Mouse (Mus musculus) embryonic facial prominence, embryonic 12.5 days (tissue): ENCODE results near the gene Cntnap5a. TPM values are rescaled to one million over a fixed set of nuclear protein-coding genes. Genes with fewer than 3 reads are reported as not detected.
"Not testable (repeated sequence)": the region's sequence is repeated elsewhere in the genome, so short reads cannot be mapped to it uniquely, and the experiment has no call there.

Experiments used
- ATAC-seq: fragments of 200-750 bp; cut with Nextera tagmentation; 2 replicates; pipeline ENCODE4 v1.8.0; 2017; ENCODE audit not compliant: insufficient number of reproducible peaks, insufficient read depth, low FRiP score, low TSS enrichment
- H3K27ac ChIP-seq: fragments of 300-500 bp; sonication (generic); 2 replicates; pipeline ENCODE4 v1.5.1; 2016; ENCODE audit warnings: mild to moderate bottlenecking
- H3K27me3 ChIP-seq: fragments of 300-500 bp; sonication (generic); 2 replicates; pipeline ENCODE4 v1.6.1; 2016; ENCODE audit warnings: mild to moderate bottlenecking, moderate library complexity
- H3K36me3 ChIP-seq: fragments of 300-500 bp; sonication (generic); 2 replicates; pipeline ENCODE4 v1.6.1; 2016; ENCODE audit warnings: mild to moderate bottlenecking
- H3K4me1 ChIP-seq: fragments of 300-500 bp; sonication (generic); 2 replicates; pipeline ENCODE4 v1.6.1; 2016
- H3K4me2 ChIP-seq: fragments of 300-500 bp; sonication (generic); replicated peaks from 2 replicates; pipeline ENCODE4 v1.6.1; 2016; ENCODE audit warnings: mild to moderate bottlenecking, moderate library complexity
- H3K4me3 ChIP-seq: fragments of 300-500 bp; sonication (generic); 2 replicates; pipeline ENCODE4 v1.5.1; 2016; ENCODE audit warnings: mild to moderate bottlenecking
- H3K9ac ChIP-seq: fragments of 300-500 bp; sonication (generic); 2 replicates; pipeline ENCODE4 v1.6.1; 2016; ENCODE audit warnings: mild to moderate bottlenecking, moderate library complexity
- H3K9me3 ChIP-seq: fragments of 300-500 bp; sonication (generic); 2 replicates; pipeline ENCODE4 v1.6.1; 2016; ENCODE audit warnings: mild to moderate bottlenecking, moderate library complexity
- WGBS: fragments of 180-500 bp; shearing (Covaris S2); methylation state at CpG from one replicate; pipeline ENCODE4 v1.1.7; 2016; 5-methylcytosine and 5-hydroxymethylcytosine counted together
- polyA plus RNA-seq: library from polyadenylated mRNA; unstranded; fragments of >200 nt; fragmentation: Nextera tagmentation; extraction: Ambion mirVana; gene quantifications from 2 replicates; pipeline ENCODE4 v1.2.1, GENCODE M21; 2016

Cntnap5a gene
- polyA plus RNA-seq, 1 experiment from 2014 or later: 0.04 TPM

GRCm38 (mm10) chr1:116107724-116108058 is 423.1 kb downstream of the Cntnap5a start:
- no peak overlapping the region for H3K4me3 ChIP-seq
- no peak for ATAC-seq
- no peak overlapping the region for H3K27ac ChIP-seq
- no peaks in the 10 kb centered on the region for H3K9me3 ChIP-seq
- no peaks in the 10 kb centered on the region for H3K36me3 ChIP-seq
- no peaks in the 10 kb centered on the region for H3K4me1 ChIP-seq
- no peaks in the 10 kb centered on the region for H3K27me3 ChIP-seq
- no peak overlapping the region for H3K4me2 ChIP-seq
- no peak overlapping the region for H3K9ac ChIP-seq

DNA sequence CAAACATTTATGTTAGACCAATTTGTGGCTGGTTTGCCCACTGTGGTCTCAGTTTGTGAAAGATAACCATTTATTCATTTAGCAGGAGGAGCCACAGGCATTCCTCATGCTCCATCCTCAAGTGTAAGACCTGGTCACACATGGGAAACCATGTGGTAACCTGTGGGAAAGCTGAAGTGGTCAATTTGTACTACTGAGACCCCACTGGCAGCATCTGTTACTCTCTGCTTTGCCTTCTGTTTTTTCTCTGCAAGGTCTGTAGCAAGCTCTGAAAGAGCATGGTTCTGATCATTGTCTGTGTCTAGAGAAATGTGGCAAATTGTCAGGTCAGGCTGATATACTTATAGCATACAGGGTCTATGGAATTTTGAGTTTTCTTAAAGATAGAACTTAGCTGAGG is 423.8 kb downstream of the Cntnap5a start:
- Histone ChIP-seq H3K4me3 (no peak overlapping the region), H3K4me2 (no peak overlapping the region), H3K9ac (no peak overlapping the region), H3K4me1 (no peaks in the 10 kb centered on the region), H3K9me3 (no peaks in the 10 kb centered on the region), H3K36me3 (no peaks in the 10 kb centered on the region), H3K27ac (no peak overlapping the region), H3K27me3 (no peaks in the 10 kb centered on the region)
- no peak for ATAC-seq

DNA sequence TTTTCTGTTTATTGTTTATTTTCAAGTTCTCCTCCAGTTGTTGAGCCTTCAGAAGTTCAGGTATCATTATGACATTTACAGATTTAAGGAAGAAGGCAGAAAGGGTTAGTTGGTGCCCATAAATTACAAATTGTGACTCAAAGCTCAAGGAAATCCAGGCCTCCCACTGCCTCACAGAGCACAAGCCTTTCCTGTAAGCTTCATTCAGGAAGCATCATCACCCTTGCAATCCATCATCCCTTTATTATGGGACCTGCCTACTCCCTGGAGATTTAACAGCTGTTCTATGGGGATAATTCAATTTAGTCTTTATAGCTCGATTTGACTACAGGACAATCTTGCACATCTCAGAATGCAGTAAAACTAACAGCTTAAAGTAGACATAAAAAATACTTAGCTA is 441.2 kb downstream of the Cntnap5a start:
- Histone ChIP-seq H3K9me3 (no peaks in the 10 kb centered on the region), H3K36me3 (no peaks in the 10 kb centered on the region)
- no peak for ATAC-seq

GRCm38 (mm10) chr1:116127085-116127484 is 442.5 kb downstream of the Cntnap5a start:
- Histone ChIP-seq H3K4me3 (no peak overlapping the region), H3K9me3 (no peaks in the 10 kb centered on the region), H3K4me1 (no peaks in the 10 kb centered on the region), H3K4me2 (no peak overlapping the region), H3K9ac (no peak overlapping the region), H3K27ac (no peak overlapping the region), H3K36me3 (no peaks in the 10 kb centered on the region), H3K27me3 (no peaks in the 10 kb centered on the region)
- 81% methylated on average over 2 of the region's 2 CpGs for WGBS
- no peak for ATAC-seq

More for the DNA sequence above, 441.2 kb downstream of the Cntnap5a start:
- Histone ChIP-seq H3K4me3 (no peak overlapping the region), H3K27me3 (no peaks in the 10 kb centered on the region), H3K4me2 (no peak overlapping the region), H3K27ac (no peak overlapping the region), H3K4me1 (no peaks in the 10 kb centered on the region), H3K9ac (no peak overlapping the region)
- WGBS: 73% methylated on average over 1 of the region's 1 CpGs

GRCm38 (mm10) chr1:116128450-116129246 is 444.1 kb downstream of the Cntnap5a start:
- Histone ChIP-seq H3K27me3 (no peaks in the 10 kb centered on the region), H3K9me3 (no peaks in the 10 kb centered on the region), H3K4me3 (no peak overlapping the region), H3K27ac (no peak overlapping the region), H3K4me2 (no peak overlapping the region), H3K9ac (no peak overlapping the region), H3K36me3 (no peaks in the 10 kb centered on the region), H3K4me1 (no peaks in the 10 kb centered on the region)
- 56% methylated on average over 1 of the region's 1 CpGs for WGBS
- no peak for ATAC-seq

- H3K4me1 ChIP-seq: no peaks in the 10 kb centered on the region
- ATAC-seq: no peak
- H3K4me3 ChIP-seq: no peak overlapping the region
- no peaks in the 10 kb centered on the region for H3K27me3 ChIP-seq
- H3K4me2 ChIP-seq: no peak overlapping the region
- no peaks in the 10 kb centered on the region for H3K9me3 ChIP-seq
- H3K36me3 ChIP-seq: no peaks in the 10 kb centered on the region
- H3K27ac ChIP-seq: no peak overlapping the region
- no peak overlapping the region for H3K9ac ChIP-seq
Observed at GRCm38 (mm10) chr1:116132471-116132870, 447.9 kb downstream of the Cntnap5a start.

DNA sequence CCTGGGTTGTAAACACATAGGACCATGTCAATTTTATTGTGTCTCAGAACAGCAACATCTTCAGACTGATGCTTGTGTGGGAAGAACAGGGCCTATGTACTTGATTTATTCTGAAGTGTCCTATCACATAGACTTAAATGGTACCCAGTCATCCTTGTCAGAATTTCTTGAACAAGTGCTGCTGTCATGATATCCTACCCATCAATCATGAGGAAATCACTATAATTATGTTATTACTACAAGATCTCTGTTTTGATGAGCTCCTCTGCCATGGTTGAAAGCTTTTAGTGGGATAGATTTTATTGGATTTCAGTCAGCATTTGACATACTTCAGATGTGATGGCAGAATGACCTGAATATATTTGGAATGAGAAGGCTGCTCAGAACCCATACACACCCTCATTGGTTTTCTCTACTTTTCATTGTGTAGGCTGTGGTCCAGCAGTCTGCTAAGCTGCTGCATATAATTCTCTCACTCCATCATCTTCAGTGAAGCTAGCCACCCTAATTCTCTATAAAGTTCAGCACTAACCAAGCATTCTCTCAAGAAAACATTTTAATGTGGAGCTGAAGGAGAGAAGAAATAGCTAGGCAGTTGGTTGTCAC is 465.3 kb downstream of the Cntnap5a start:
- H3K9me3 ChIP-seq: no peaks in the 10 kb centered on the region
- no peak overlapping the region for H3K4me2 ChIP-seq
- no peak overlapping the region for H3K4me3 ChIP-seq
- no peaks in the 10 kb centered on the region for H3K36me3 ChIP-seq
- H3K27me3 ChIP-seq: no peaks in the 10 kb centered on the region
- H3K27ac ChIP-seq: no peak overlapping the region
- H3K9ac ChIP-seq: no peak overlapping the region
- no peak for ATAC-seq
- no peaks in the 10 kb centered on the region for H3K4me1 ChIP-seq

DNA sequence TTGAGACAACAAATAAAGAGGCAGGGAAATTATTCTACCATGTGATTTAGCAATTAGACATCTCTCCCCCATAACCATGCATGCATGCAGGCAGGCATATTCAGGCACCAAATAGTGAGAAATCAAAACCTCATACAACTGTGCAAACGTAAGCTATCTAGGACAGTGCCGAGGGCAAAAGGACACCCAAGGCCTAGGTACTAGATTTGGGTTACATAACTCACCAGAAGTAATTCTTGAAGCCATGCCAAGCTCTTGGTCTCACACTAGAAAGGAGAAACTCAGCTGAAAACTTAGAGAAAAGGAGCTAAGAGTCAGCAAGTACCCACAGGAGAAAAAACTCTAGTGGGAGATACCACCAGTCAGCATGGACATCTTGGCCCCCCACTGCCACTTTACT is 499.9 kb downstream of the Cntnap5a start:
- ATAC-seq: no peak
- no peaks in the 10 kb centered on the region for H3K4me1 ChIP-seq
- 85% methylated on average over 2 of the region's 2 CpGs for WGBS
- H3K27me3 ChIP-seq: no peaks in the 10 kb centered on the region
- no peak overlapping the region for H3K4me3 ChIP-seq
- no peak overlapping the region for H3K27ac ChIP-seq
- no peaks in the 10 kb centered on the region for H3K9me3 ChIP-seq
- H3K9ac ChIP-seq: no peak overlapping the region
- no peak overlapping the region for H3K4me2 ChIP-seq
- no peaks in the 10 kb centered on the region for H3K36me3 ChIP-seq

GRCm38 (mm10) chr1:116188142-116188541 is 503.6 kb downstream of the Cntnap5a start:
- ATAC-seq, H3K9me3 ChIP-seq, H3K27me3 ChIP-seq, H3K4me1 ChIP-seq, H3K36me3 ChIP-seq, H3K4me3 ChIP-seq, H3K4me2 ChIP-seq, H3K27ac ChIP-seq, H3K9ac ChIP-seq: not testable (repeated sequence)
- 67% methylated on average over 1 of the region's 1 CpGs for WGBS

DNA sequence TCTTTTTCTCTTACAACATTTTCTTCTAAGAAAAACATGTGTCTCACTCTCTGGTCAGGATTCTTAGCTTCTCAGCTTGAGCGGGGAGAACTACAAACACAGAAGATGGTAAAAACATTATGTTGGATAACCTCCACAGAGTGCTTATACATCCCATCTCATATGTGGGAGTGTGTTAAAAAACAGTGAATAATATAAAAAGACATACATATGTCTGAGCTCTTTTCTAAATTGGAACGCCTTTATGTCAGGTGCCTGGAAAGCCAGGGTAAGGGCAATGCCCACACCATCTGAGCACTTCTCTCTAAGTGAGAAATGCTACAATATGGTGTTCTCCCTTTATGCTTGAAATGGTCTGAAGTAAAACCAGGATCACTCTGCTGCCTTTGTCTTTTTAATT is 507.7 kb downstream of the Cntnap5a start:
- Histone ChIP-seq H3K4me2 (no peak overlapping the region), H3K27me3 (no peaks in the 10 kb centered on the region), H3K4me3 (no peak overlapping the region), H3K4me1 (no peaks in the 10 kb centered on the region), H3K36me3 (no peaks in the 10 kb centered on the region), H3K27ac (no peak overlapping the region), H3K9ac (no peak overlapping the region), H3K9me3 (no peaks in the 10 kb centered on the region)
- no peak for ATAC-seq
- 86% methylated on average over 2 of the region's 2 CpGs for WGBS

DNA sequence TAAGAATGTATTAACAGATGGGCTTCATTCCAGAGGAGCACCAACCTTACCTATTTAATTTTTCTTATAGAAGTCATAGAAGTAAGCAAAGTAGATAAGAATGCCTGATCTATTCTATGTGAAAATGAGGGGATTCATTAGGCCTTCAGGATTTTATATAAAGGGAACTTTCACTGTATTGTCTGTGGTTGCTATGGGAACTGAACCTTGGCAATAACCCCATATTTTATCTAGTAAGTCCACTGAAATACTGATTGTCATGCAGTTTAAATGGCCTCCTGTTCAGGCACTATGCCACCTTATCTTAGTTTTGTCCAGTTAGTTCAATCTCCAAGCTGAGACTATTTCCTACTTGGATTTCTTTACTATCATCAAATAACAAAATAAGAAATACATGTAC is 532.3 kb downstream of the Cntnap5a start:
- Histone ChIP-seq H3K27ac (no peak overlapping the region), H3K9ac (no peak overlapping the region), H3K4me3 (no peak overlapping the region), H3K9me3 (no peaks in the 10 kb centered on the region), H3K27me3 (no peaks in the 10 kb centered on the region), H3K4me1 (no peaks in the 10 kb centered on the region), H3K36me3 (no peaks in the 10 kb centered on the region), H3K4me2 (no peak overlapping the region)
- ATAC-seq: no peak

DNA sequence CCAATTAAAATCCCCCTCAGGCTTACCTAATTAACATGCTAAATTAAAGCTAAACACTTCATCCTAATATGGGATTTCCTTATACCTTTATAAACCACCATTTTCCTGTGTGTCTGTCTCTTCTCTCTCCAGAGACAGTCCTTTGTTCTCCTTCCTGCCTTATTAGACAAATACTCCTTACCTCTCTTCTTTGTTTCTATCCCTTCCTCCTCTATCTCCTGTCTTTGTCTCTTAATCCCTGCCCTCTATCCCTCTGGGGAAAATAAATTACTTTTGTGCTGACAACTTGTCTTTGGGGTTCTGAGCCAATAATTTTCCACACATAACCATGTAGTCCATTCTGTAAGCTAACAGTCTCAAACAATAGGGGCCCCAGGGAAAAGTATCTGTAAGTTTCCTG is 556.0 kb downstream of the Cntnap5a start:
- H3K4me1 ChIP-seq: no peaks in the 10 kb centered on the region
- H3K36me3 ChIP-seq: no peaks in the 10 kb centered on the region
- no peak overlapping the region for H3K27ac ChIP-seq
- H3K27me3 ChIP-seq: no peaks in the 10 kb centered on the region
- no peaks in the 10 kb centered on the region for H3K9me3 ChIP-seq
- H3K4me2 ChIP-seq: no peak overlapping the region
- no peak overlapping the region for H3K4me3 ChIP-seq
- ATAC-seq: no peak
- no peak overlapping the region for H3K9ac ChIP-seq
